Mouse (Mus musculus): ENCODE data around the gene 4930556J24Rik. TPM values are rescaled to one million over a fixed set of nuclear protein-coding genes. Genes with fewer than 3 reads are reported as not detected.
A peak's percentile ranks its signal among the peaks of the same experiment; 100 is the strongest.

4930556J24Rik gene
- polyA plus RNA-seq, 1 experiment from 2014 or later, result 0.17 TPM

- Histone ChIP-seq H3K36me3 (replicated peaks) (no peaks in the 10 kb centered on the region), H3K4me1 (replicated peaks) (no peaks in the 10 kb centered on the region), H3K9me3 (replicated peaks) (no peaks in the 10 kb centered on the region), H3K9ac (no peak overlapping the region), H3K4me3 (replicated peaks) (no peak overlapping the region), H3K27ac (replicated peaks) (no peak overlapping the region), H3K27me3 (peaks cover 3% of the 10 kb centered on the region; the same call in 1 of the 2 replicates), H3K4me2 (no peak overlapping the region)
- 35% methylated on average over 1 of the region's 1 CpGs for WGBS (ENCODE audit: insufficient replicate concordance)
- ATAC-seq (ENCODE audit: insufficient read depth), result no peak
Measured at GRCm38 (mm10) chr11:3905446-3905845, 71.1 kb downstream of the 4930556J24Rik start.

GRCm38 (mm10) chr11:3904673-3905072 is 71.9 kb downstream of the 4930556J24Rik start:
- Histone ChIP-seq H3K4me2 (no peak overlapping the region), H3K9me3 (replicated peaks) (no peaks in the 10 kb centered on the region), H3K27me3 (no peaks in the 10 kb centered on the region), H3K9ac (no peak overlapping the region), H3K4me1 (replicated peaks) (no peaks in the 10 kb centered on the region), H3K4me3 (replicated peaks) (no peak overlapping the region), H3K27ac (replicated peaks) (no peak overlapping the region), H3K36me3 (replicated peaks) (no peaks in the 10 kb centered on the region)
- 53% methylated on average over 6 of the region's 6 CpGs for WGBS (ENCODE audit: insufficient replicate concordance)
- no peak for ATAC-seq (ENCODE audit: insufficient read depth)

DNA sequence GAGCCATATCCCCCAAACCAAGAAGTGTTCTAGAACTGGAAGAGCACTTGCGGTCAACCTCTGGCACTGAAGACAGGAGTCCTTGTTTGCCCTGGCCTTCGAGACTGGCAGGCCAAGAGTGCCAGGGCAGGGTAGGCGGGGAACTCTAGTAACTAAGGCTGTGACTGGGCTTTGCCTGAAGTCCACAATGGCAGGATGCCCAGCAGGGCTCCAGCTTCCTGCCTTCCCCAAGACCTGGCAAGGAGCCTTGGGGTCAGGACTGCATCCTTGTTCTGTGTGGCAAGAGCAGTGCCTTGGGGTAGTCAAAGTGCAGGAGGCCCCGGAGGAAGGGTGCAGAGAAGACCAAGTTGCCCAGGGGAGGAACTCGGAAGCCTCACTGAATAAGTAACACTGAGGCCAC is 73.5 kb downstream of the 4930556J24Rik start:
- Histone ChIP-seq H3K27me3 (no peaks in the 10 kb centered on the region), H3K9me3 (replicated peaks) (no peaks in the 10 kb centered on the region), H3K4me3 (replicated peaks) (no peak overlapping the region), H3K27ac (replicated peaks) (no peak overlapping the region), H3K36me3 (replicated peaks) (no peaks in the 10 kb centered on the region), H3K4me1 (replicated peaks) (no peaks in the 10 kb centered on the region), H3K9ac (no peak overlapping the region), H3K4me2 (no peak overlapping the region)
- WGBS (ENCODE audit: insufficient replicate concordance), result 62% methylated on average over 5 of the region's 5 CpGs
- ATAC-seq (ENCODE audit: insufficient read depth), result no peak

GRCm38 (mm10) chr11:3902516-3902915 is 74.1 kb downstream of the 4930556J24Rik start:
- 75% methylated on average over 3 of the region's 3 CpGs for WGBS (ENCODE audit: insufficient replicate concordance)
- Histone ChIP-seq H3K27me3 (no peaks in the 10 kb centered on the region), H3K36me3 (replicated peaks) (no peaks in the 10 kb centered on the region), H3K4me1 (replicated peaks) (no peaks in the 10 kb centered on the region), H3K4me3 (replicated peaks) (no peak overlapping the region), H3K27ac (replicated peaks) (no peak overlapping the region), H3K9me3 (replicated peaks) (no peaks in the 10 kb centered on the region), H3K9ac (no peak overlapping the region), H3K4me2 (no peak overlapping the region)
- ATAC-seq (ENCODE audit: insufficient read depth), result no peak

GRCm38 (mm10) chr11:3900296-3900695 is 76.3 kb downstream of the 4930556J24Rik start:
- Histone ChIP-seq H3K36me3 (replicated peaks) (no peaks in the 10 kb centered on the region), H3K4me3 (replicated peaks) (no peak overlapping the region)

DNA sequence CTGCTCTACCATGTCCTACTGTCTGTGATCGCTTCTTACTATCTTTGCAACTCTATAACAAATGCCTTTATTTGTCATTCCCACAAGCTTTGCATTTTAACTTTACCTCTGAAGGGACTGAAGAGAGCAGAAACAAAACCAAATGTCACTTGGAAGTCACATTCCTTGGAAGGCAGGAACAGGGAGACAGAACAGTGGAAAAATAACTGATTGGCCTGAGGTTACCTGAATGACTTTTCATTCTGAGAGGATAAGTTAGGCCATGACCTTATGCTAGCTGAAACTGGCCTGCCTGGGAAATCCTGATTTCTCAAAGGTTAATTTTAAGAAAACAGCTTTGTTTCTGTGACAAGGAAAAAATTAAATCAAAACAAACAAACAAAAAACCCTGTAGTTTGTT is 80.6 kb downstream of the 4930556J24Rik start:
- Histone ChIP-seq H3K9ac (no peak overlapping the region), H3K4me1 (replicated peaks) (peaks cover 13% of the 10 kb centered on the region), H3K4me2 (no peak overlapping the region), H3K4me3 (replicated peaks) (no peak overlapping the region), H3K36me3 (replicated peaks) (no peaks in the 10 kb centered on the region), H3K27me3 (no peaks in the 10 kb centered on the region), H3K27ac (replicated peaks) (no peak overlapping the region), H3K9me3 (replicated peaks) (no peaks in the 10 kb centered on the region)
- no peak for ATAC-seq (ENCODE audit: insufficient read depth)
- 76% methylated on average over 1 of the region's 1 CpGs for WGBS (ENCODE audit: insufficient replicate concordance)

More at GRCm38 (mm10) chr11:3900296-3900695, 76.3 kb downstream of the 4930556J24Rik start:
- H3K9me3 ChIP-seq (replicated peaks), result no peaks in the 10 kb centered on the region
- H3K4me2 ChIP-seq, result no peak overlapping the region
- ATAC-seq (ENCODE audit: insufficient read depth), result no peak
- no peak overlapping the region for H3K9ac ChIP-seq
- H3K4me1 ChIP-seq (replicated peaks), result peaks cover 3% of the 10 kb centered on the region
- WGBS (ENCODE audit: insufficient replicate concordance), result 48% methylated on average over 6 of the region's 6 CpGs
- no peak overlapping the region for H3K27ac ChIP-seq (replicated peaks)
- H3K27me3 ChIP-seq, result no peaks in the 10 kb centered on the region

DNA sequence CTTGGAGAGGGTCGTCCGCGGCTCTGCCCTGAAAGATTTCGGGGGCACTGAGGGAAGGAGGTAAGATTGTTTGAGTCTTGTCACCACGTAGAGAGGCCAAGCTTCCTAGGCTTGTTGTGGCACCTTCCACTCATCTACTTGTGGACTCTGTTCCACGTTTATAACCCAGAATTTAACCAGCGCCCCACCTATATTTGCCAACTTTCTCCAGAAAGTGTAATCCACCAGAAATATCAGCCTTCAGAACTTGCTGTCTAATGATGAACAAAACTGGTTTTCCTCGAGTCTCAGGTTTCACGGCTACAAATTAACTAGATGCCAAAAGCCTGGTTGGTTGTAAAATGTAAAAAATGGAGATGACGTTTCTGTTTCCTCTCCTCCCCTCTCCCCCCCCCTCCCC is 81.1 kb downstream of the 4930556J24Rik start:
- peak overlapping the region; percentile 50 for H3K4me3 ChIP-seq (replicated peaks)
- no peaks in the 10 kb centered on the region for H3K27me3 ChIP-seq
- ATAC-seq (ENCODE audit: insufficient read depth), result no peak

DNA sequence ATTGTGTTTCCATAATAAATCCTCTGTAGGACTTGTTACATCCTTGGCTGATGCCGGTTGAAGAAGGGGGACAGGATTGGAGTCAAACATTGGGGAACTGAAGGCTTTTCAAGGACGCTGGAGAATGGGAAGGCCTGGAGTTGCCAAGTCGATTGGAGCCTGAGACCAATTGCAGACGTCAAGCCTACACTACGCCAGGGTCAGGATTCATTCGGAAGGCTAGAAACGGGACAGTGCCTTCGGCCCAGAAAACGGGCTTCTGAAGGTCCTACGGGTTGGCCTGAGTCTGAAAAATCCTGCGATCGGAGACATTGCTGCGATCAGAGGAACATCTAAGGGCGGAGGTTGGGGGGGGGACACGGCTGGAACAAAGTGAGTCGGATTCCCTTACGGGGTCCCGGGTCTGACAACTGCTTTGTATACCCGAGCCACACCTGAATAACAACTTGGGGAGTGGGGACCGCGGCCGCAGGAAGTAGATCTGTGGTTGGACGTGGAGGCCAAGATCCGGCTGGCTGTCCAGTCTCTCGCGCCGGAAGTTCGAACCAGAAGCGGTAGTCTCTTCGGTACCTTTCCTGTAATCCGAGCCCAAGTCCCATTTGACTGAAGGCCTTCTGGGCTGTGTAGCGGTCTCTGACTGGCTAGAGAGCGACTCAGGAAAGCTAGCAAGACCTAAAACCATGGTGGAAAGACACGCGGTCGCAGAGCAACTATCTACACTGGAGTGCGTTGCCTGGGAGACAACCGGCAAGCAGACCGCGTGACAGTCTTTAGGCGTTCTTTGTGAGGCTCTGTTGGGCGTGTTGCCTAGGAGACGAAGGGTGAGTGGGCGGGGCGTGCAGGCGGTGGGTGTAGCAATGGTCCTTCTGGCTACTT is 81.9 kb downstream of the 4930556J24Rik start, which contains the start of the genes 4921536K21Rik and Dusp18:
Gene 4921536K21Rik, minus strand, starts transcription at position 693 of the 876 bp plus-strand sequence.
Gene Dusp18, plus strand, starts transcription at position 835 of the 876 bp plus-strand sequence.
- Histone ChIP-seq H3K9me3 (replicated peaks) (no peaks in the 10 kb centered on the region), H3K36me3 (replicated peaks) (no peaks in the 10 kb centered on the region), H3K27ac (replicated peaks) (no peak within 1 kb of the TSS), H3K27me3 (no peaks in the 10 kb centered on the region; the same call in 1 of the 2 replicates), H3K9ac (0 out of 2 replicates have a peak within 1 kb of the TSS, but pooled peaks have one; percentile 21), H3K4me3 (replicated peaks) (peak within 1 kb of the TSS; percentile 50), H3K4me1 (replicated peaks) (peaks cover 13% of the 10 kb centered on the region), H3K4me2 (peak within 1 kb of the TSS; percentile 73)
- 6% methylated on average over 46 of the region's 46 CpGs for WGBS (ENCODE audit: insufficient replicate concordance)
- ATAC-seq (ENCODE audit: insufficient read depth), result peak; percentile 87

More for the DNA sequence above, 81.1 kb downstream of the 4930556J24Rik start:
- WGBS (ENCODE audit: insufficient replicate concordance), result 9% methylated on average over 10 of the region's 10 CpGs
- H3K9me3 ChIP-seq (replicated peaks), result no peaks in the 10 kb centered on the region
- peak overlapping the region; percentile 73 for H3K4me2 ChIP-seq
- H3K4me1 ChIP-seq (replicated peaks), result peaks cover 13% of the 10 kb centered on the region
- H3K9ac ChIP-seq, result 0 out of 2 replicates have a peak overlapping the region, but pooled peaks have one; percentile 21
- no peak overlapping the region for H3K27ac ChIP-seq (replicated peaks)
- no peaks in the 10 kb centered on the region for H3K36me3 ChIP-seq (replicated peaks)

- Histone ChIP-seq H3K4me3 (replicated peaks) (no peak overlapping the region), H3K36me3 (replicated peaks) (no peaks in the 10 kb centered on the region), H3K4me1 (replicated peaks) (peaks cover 13% of the 10 kb centered on the region), H3K27me3 (no peaks in the 10 kb centered on the region; the same call in 1 of the 2 replicates), H3K27ac (replicated peaks) (no peak overlapping the region), H3K9ac (no peak overlapping the region), H3K9me3 (replicated peaks) (no peaks in the 10 kb centered on the region), H3K4me2 (no peak overlapping the region)
- ATAC-seq (ENCODE audit: insufficient read depth), result no peak
- 56% methylated on average over 6 of the region's 6 CpGs for WGBS (ENCODE audit: insufficient replicate concordance)
Measured at GRCm38 (mm10) chr11:3893970-3894369, 82.6 kb downstream of the 4930556J24Rik start.

Measured in liver, embryonic 15.5 days (tissue).